Mouse (Mus musculus): ENCODE results near the gene Pex14.

Pex14 gene

GRCm38 (mm10) chr4:148982274-148982673 is 117.4 kb downstream of the Pex14 start:
- TF ChIP-seq POU5F1 (IDR thresholded peaks at IDR 0.05; ENCODE audit: borderline replicate concordance, low read length) (no peak), CTCF (conservative IDR thresholded peaks at IDR 0.05; ENCODE audit: low read length) (no peak), NANOG (IDR thresholded peaks at IDR 0.05; ENCODE audit: borderline replicate concordance, low read length) (no peak)
- Histone ChIP-seq H3K9me3 (ENCODE audit: low read length) (no peaks in the 10 kb centered on the region), H3K4me1 (replicated peaks; ENCODE audit: low read depth, low read length) (peaks cover 49% of the 10 kb centered on the region), H3K36me3 (ENCODE audit: insufficient read depth, low read length) (peaks cover 32% of the 10 kb centered on the region), H3K27me3 (ENCODE audit: insufficient read depth, low read length) (no peaks in the 10 kb centered on the region), H3K4me3 (replicated peaks; ENCODE audit: low read length) (no peak overlapping the region)

- Histone ChIP-seq H3K36me3 (ENCODE audit: insufficient read depth, low read length) (peaks cover 33% of the 10 kb centered on the region), H3K4me3 (replicated peaks; ENCODE audit: low read length) (no peak overlapping the region), H3K4me1 (replicated peaks; ENCODE audit: low read depth, low read length) (peaks cover 40% of the 10 kb centered on the region), H3K9me3 (ENCODE audit: low read length) (no peaks in the 10 kb centered on the region), H3K27me3 (ENCODE audit: insufficient read depth, low read length) (no peaks in the 10 kb centered on the region)
- TF ChIP-seq POU5F1 (IDR thresholded peaks at IDR 0.05; ENCODE audit: borderline replicate concordance, low read length) (no peak), CTCF (conservative IDR thresholded peaks at IDR 0.05; ENCODE audit: low read length) (no peak), NANOG (IDR thresholded peaks at IDR 0.05; ENCODE audit: borderline replicate concordance, low read length) (no peak)
Measured at GRCm38 (mm10) chr4:148979837-148980236, 119.8 kb downstream of the Pex14 start.

GRCm38 (mm10) chr4:148978926-148979325 is 120.8 kb downstream of the Pex14 start:
- H3K36me3 ChIP-seq (ENCODE audit: insufficient read depth, low read length) = peaks cover 37% of the 10 kb centered on the region
- H3K4me3 ChIP-seq (replicated peaks; ENCODE audit: low read length) = no peak overlapping the region
- TF ChIP-seq NANOG (IDR thresholded peaks at IDR 0.05; ENCODE audit: borderline replicate concordance, low read length) (no peak), CTCF (conservative IDR thresholded peaks at IDR 0.05; ENCODE audit: low read length) (no peak)
- no peaks in the 10 kb centered on the region for H3K9me3 ChIP-seq (ENCODE audit: low read length)
- peaks cover 48% of the 10 kb centered on the region for H3K4me1 ChIP-seq (replicated peaks; ENCODE audit: low read depth, low read length)
- H3K27me3 ChIP-seq (ENCODE audit: insufficient read depth, low read length) = no peaks in the 10 kb centered on the region

- Histone ChIP-seq H3K4me1 (replicated peaks; ENCODE audit: low read depth, low read length) (peaks cover 49% of the 10 kb centered on the region), H3K36me3 (ENCODE audit: insufficient read depth, low read length) (peaks cover 32% of the 10 kb centered on the region), H3K9me3 (ENCODE audit: low read length) (no peaks in the 10 kb centered on the region), H3K4me3 (replicated peaks; ENCODE audit: low read length) (no peak overlapping the region), H3K27me3 (ENCODE audit: insufficient read depth, low read length) (no peaks in the 10 kb centered on the region)
- no peak for TF ChIP-seq NANOG (IDR thresholded peaks at IDR 0.05; ENCODE audit: borderline replicate concordance, low read length)
- TF ChIP-seq CTCF (conservative IDR thresholded peaks at IDR 0.05; ENCODE audit: low read length) = no peak
- TF ChIP-seq POU5F1 (IDR thresholded peaks at IDR 0.05; ENCODE audit: borderline replicate concordance, low read length) = no peak
Measured at GRCm38 (mm10) chr4:148978221-148978855, 121.3 kb downstream of the Pex14 start.

- peaks cover 34% of the 10 kb centered on the region for H3K36me3 ChIP-seq (ENCODE audit: insufficient read depth, low read length)
- H3K27me3 ChIP-seq (ENCODE audit: insufficient read depth, low read length) = no peaks in the 10 kb centered on the region
- no peak overlapping the region for H3K4me3 ChIP-seq (replicated peaks; ENCODE audit: low read length)
- TF ChIP-seq CTCF (conservative IDR thresholded peaks at IDR 0.05; ENCODE audit: low read length) (no peak), NANOG (IDR thresholded peaks at IDR 0.05; ENCODE audit: borderline replicate concordance, low read length) (no peak), POU5F1 (IDR thresholded peaks at IDR 0.05; ENCODE audit: borderline replicate concordance, low read length) (no peak)
- no peaks in the 10 kb centered on the region for H3K9me3 ChIP-seq (ENCODE audit: low read length)
- peaks cover 59% of the 10 kb centered on the region for H3K4me1 ChIP-seq (replicated peaks; ENCODE audit: low read depth, low read length)
Measured at GRCm38 (mm10) chr4:148974833-148975232, 124.8 kb downstream of the Pex14 start.

- Histone ChIP-seq H3K4me3 (replicated peaks; ENCODE audit: low read length) (no peak overlapping the region), H3K36me3 (ENCODE audit: insufficient read depth, low read length) (peaks cover 48% of the 10 kb centered on the region), H3K4me1 (replicated peaks; ENCODE audit: low read depth, low read length) (peaks cover 46% of the 10 kb centered on the region), H3K27me3 (ENCODE audit: insufficient read depth, low read length) (no peaks in the 10 kb centered on the region), H3K9me3 (ENCODE audit: low read length) (no peaks in the 10 kb centered on the region)
- TF ChIP-seq NANOG (IDR thresholded peaks at IDR 0.05; ENCODE audit: borderline replicate concordance, low read length) (no peak), POU5F1 (IDR thresholded peaks at IDR 0.05; ENCODE audit: borderline replicate concordance, low read length) (no peak), CTCF (conservative IDR thresholded peaks at IDR 0.05; ENCODE audit: low read length) (no peak)
Measured at GRCm38 (mm10) chr4:148973387-148973786, 126.3 kb downstream of the Pex14 start.

GRCm38 (mm10) chr4:148972707-148973106 is 127.0 kb downstream of the Pex14 start:
- TF ChIP-seq POU5F1 (IDR thresholded peaks at IDR 0.05; ENCODE audit: borderline replicate concordance, low read length) = no peak
- H3K27me3 ChIP-seq (ENCODE audit: insufficient read depth, low read length) = no peaks in the 10 kb centered on the region
- H3K9me3 ChIP-seq (ENCODE audit: low read length) = no peaks in the 10 kb centered on the region
- H3K36me3 ChIP-seq (ENCODE audit: insufficient read depth, low read length) = peaks cover 54% of the 10 kb centered on the region
- H3K4me3 ChIP-seq (replicated peaks; ENCODE audit: low read length) = no peak overlapping the region
- H3K4me1 ChIP-seq (replicated peaks; ENCODE audit: low read depth, low read length) = peaks cover 46% of the 10 kb centered on the region

GRCm38 (mm10) chr4:148971613-148972242 is 127.9 kb downstream of the Pex14 start:
- H3K27me3 ChIP-seq (ENCODE audit: insufficient read depth, low read length) = no peaks in the 10 kb centered on the region
- no peak for TF ChIP-seq NANOG (IDR thresholded peaks at IDR 0.05; ENCODE audit: borderline replicate concordance, low read length)
- TF ChIP-seq CTCF (conservative IDR thresholded peaks at IDR 0.05; ENCODE audit: low read length) = no peak
- TF ChIP-seq POU5F1 (IDR thresholded peaks at IDR 0.05; ENCODE audit: borderline replicate concordance, low read length) = no peak
- H3K4me3 ChIP-seq (replicated peaks; ENCODE audit: low read length) = no peak overlapping the region
- H3K4me1 ChIP-seq (replicated peaks; ENCODE audit: low read depth, low read length) = peaks cover 41% of the 10 kb centered on the region
- H3K36me3 ChIP-seq (ENCODE audit: insufficient read depth, low read length) = peaks cover 63% of the 10 kb centered on the region
- no peaks in the 10 kb centered on the region for H3K9me3 ChIP-seq (ENCODE audit: low read length)

- Histone ChIP-seq H3K36me3 (ENCODE audit: insufficient read depth, low read length) (peaks cover 69% of the 10 kb centered on the region), H3K27me3 (ENCODE audit: insufficient read depth, low read length) (no peaks in the 10 kb centered on the region), H3K4me1 (replicated peaks; ENCODE audit: low read depth, low read length) (peaks cover 41% of the 10 kb centered on the region), H3K9me3 (ENCODE audit: low read length) (no peaks in the 10 kb centered on the region), H3K4me3 (replicated peaks; ENCODE audit: low read length) (no peak overlapping the region)
- no peak for TF ChIP-seq CTCF (conservative IDR thresholded peaks at IDR 0.05; ENCODE audit: low read length)
- TF ChIP-seq NANOG (IDR thresholded peaks at IDR 0.05; ENCODE audit: borderline replicate concordance, low read length) = no peak
- no peak for TF ChIP-seq POU5F1 (IDR thresholded peaks at IDR 0.05; ENCODE audit: borderline replicate concordance, low read length)
Measured at GRCm38 (mm10) chr4:148970742-148971141, 128.9 kb downstream of the Pex14 start.
